Mouse (Mus musculus): ENCODE results near the gene Kcnk2. TPM values are rescaled to one million over a fixed set of nuclear protein-coding genes. Genes with fewer than 3 reads are reported as not detected.
A peak's percentile ranks its signal among the peaks of the same experiment; 100 is the strongest.

Kcnk2 gene
- not detected for polyA plus RNA-seq (2021)

DNA sequence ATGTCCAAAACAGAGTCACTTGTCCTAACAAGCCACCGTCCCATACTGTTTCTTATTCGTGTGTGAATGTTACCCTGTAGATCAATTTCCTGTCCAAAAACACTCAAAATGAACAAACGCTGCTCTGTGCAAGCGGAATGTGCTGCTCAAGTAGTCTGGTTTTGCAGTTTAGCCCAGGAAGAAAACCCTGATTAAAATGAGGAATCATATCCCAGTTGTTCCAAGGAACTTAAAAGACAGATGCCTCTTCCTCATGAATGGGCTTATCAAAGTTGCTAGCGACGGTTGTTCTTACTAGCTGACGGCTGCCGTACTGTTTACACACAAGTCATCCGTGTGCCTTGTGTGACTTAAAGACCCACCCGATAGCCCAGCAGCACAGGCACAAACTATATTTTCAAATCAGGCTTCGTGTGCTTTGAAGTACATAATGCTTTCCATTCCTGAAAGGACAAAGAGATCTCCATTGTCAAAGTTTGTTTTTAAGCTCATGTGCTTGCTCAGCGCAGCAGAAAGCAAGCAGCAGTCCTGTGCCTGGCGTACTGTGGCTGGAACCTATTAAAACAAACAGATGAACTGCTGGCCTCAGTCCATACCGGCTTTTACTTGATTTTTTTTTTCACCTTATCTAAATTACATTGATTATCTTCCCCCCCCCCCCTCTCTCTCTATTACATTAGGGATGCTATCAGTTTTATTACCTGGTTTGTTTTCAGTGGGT, at the start of gene Kcnk2:
Gene Kcnk2, minus strand, starts transcription at position 51 of the 721 bp plus-strand sequence.
- ATAC-seq: no peak
- ChIA-PET POLR2A (no interaction called here), CTCF (no interaction called here)
- peaks cover 39% of the 10 kb centered on the region for H3K27me3 ChIP-seq
- in situ Hi-C loops (cut with MboI; ENCODE audit: low pct_unique_long_range_greater_than_20kb): no loop called here
- no peak for TF ChIP-seq CTCF (IDR thresholded peaks at IDR 0.05)
- DNase-seq (ENCODE audit: low read depth, low spot score): no peak

DNA sequence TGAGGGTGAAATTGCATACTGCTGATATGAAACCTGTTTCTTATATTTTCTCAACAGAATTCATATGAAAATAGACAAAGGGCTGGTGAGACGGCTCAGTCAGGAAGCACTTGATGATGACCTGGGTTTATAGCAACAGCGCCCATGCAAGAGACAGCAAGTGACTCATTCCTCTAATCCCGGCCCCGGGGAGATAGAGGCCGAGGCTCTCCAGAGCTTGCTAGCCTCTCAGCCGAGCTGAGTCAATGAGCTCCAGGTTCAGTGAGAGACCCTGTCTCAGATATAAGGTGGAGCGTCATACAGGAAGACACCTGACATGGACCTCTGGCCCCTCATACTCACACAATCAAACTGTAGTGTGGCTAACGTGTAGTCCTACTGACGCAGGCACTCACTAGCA, 38.7 kb upstream of the Kcnk2 start:
- peaks cover 5% of the 10 kb centered on the region for H3K27me3 ChIP-seq
- CTCF ChIA-PET: interaction anchor here (0.8 to 2.3 kb wide), 2 partner anchors 10 to 16 kb away, joined by 3 to 6 read pairs; no protein-coding TSS in a partner anchor
- ATAC-seq (peak; percentile 80), DNase-seq (ENCODE audit: low read depth, low spot score) (peak; percentile 22)
- no peak for TF ChIP-seq CTCF (IDR thresholded peaks at IDR 0.05)
- in situ Hi-C loops (cut with MboI; ENCODE audit: low pct_unique_long_range_greater_than_20kb): no loop called here
- POLR2A ChIA-PET: no interaction called here

DNA sequence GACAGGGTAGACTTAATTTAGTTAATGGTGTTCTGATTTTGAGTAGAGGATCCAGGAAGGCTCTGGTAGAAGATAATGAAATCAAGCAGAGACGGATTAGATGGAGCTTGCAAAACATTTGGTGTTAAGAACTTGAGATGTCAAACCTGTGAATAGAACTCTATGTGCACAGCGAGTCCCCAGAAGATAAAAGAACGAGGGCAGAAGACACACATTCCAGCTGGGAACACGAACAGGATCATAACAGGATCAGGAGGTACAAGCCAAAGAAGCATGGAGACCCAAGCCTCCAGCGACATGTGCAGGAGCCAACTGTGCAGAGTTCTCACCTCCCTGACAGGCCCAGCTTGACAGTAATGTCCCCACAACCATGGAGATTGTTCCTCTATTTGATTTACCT, 35.1 kb upstream of the Kcnk2 start:
- no peak for TF ChIP-seq CTCF (IDR thresholded peaks at IDR 0.05)
- ChIA-PET CTCF (no interaction called here), POLR2A (no interaction called here)
- in situ Hi-C loops (cut with MboI; ENCODE audit: low pct_unique_long_range_greater_than_20kb): no loop called here
- peaks cover 5% of the 10 kb centered on the region for H3K27me3 ChIP-seq
- ATAC-seq: no peak
- DNase-seq (ENCODE audit: low read depth, low spot score): no peak

DNA sequence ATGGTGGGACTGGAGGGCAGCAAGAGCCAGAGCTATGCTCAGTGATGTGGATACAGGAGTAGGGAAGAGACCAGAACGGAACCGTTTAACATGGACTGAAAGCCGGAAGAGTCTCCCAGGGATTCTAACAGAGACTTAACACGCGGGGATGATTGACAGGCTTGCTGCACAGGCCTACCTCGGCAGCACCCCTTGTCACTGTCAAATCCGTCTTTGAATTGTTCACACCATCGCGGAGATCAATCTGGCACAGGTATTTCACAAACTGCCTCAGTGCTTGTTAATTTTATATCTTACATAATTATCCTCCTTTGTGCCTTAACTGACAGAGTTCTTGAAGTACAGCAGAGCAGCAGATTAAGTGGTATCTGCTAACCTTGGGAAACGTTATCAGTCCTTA, 33.4 kb upstream of the Kcnk2 start:
- TF ChIP-seq CTCF (IDR thresholded peaks at IDR 0.05): no peak
- in situ Hi-C loops (cut with MboI; ENCODE audit: low pct_unique_long_range_greater_than_20kb): no loop called here
- DNase-seq (ENCODE audit: low read depth, low spot score): no peak
- ChIA-PET POLR2A (no interaction called here), CTCF (no interaction called here)
- H3K27me3 ChIP-seq: peaks cover 14% of the 10 kb centered on the region
- ATAC-seq: no peak

DNA sequence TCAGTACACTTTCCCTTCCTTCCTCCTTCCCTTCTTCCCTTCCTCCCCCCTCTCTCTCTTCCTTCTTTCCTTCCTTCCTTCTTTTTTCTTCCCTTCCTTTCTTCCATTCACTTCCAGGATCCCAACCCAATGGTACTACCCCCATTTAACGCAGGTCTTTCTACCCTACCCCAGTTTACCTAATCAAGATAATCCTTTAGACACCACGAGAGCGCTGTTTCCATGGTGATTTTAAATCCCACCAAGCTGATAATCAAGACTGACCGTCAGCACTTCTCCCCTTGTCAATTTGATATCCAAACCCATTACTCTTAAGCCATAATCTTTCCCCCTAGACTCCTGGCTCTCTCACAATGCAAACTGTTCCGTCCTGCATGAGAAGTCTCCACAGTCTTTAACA, 29.4 kb upstream of the Kcnk2 start:
- ATAC-seq: no peak
- DNase-seq (ENCODE audit: low read depth, low spot score): no peak
- TF ChIP-seq CTCF (IDR thresholded peaks at IDR 0.05): no peak
- H3K27me3 ChIP-seq: peaks cover 19% of the 10 kb centered on the region
- ChIA-PET CTCF (interaction anchor here (1.4 kb wide), 1 partner anchor 8 kb away, joined by 6 read pairs; no protein-coding TSS in a partner anchor), POLR2A (no interaction called here)
- in situ Hi-C loops (cut with MboI; ENCODE audit: low pct_unique_long_range_greater_than_20kb): no loop called here

DNA sequence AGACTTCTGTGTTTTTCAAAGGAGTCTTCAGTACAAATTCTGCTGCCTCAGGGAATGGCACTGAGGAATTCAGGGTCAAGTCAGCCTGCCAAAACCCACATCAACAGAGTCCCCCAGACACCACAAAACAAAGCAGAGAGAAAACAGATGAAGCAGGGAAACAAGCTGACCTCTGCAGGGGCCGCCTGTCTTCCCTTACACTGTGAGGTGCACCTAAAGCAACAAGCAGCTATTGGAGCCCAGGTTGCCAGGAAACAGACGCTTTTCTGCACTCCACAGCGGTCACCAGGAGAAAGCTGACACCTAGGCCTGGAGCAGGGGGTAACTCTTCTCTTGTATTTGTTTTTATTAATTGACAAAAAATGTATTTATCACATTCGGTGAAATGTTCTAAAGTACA, 28.5 kb upstream of the Kcnk2 start:
- no peak for TF ChIP-seq CTCF (IDR thresholded peaks at IDR 0.05)
- CTCF ChIA-PET: interaction anchor here (1.4 kb wide), 1 partner anchor 9 kb away, joined by 6 read pairs; no protein-coding TSS in a partner anchor
- in situ Hi-C loops (cut with MboI; ENCODE audit: low pct_unique_long_range_greater_than_20kb): no loop called here
- POLR2A ChIA-PET: no interaction called here
- H3K27me3 ChIP-seq: peaks cover 20% of the 10 kb centered on the region
- DNase-seq (ENCODE audit: low read depth, low spot score) (no peak), ATAC-seq (no peak)

DNA sequence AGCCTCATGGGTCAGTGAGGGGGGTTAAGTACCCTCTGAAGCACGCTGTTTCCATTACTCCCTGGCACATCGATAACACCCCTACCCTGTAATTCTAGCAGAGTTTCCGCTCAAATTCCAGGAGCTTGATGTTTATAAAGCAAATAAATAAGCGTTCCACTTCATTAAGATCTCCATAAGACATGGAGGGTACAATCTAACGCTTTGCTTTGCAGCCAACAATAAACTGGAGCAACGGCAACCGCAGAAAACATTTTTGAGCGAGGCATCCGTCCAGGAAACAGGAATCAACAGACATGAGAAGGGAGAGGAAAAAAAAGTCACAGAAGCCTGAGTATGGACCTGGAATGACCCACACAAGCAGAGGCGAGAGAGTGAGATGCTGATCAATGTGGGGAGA, 27.5 kb upstream of the Kcnk2 start:
- ChIA-PET POLR2A (no interaction called here), CTCF (no interaction called here)
- H3K27me3 ChIP-seq: peaks cover 20% of the 10 kb centered on the region
- ATAC-seq (no peak), DNase-seq (ENCODE audit: low read depth, low spot score) (no peak)
- in situ Hi-C loops (cut with MboI; ENCODE audit: low pct_unique_long_range_greater_than_20kb): loop anchor here (5.0 kb wide), 1 partner anchor 43 kb away; no protein-coding TSS in a partner anchor
- TF ChIP-seq CTCF (IDR thresholded peaks at IDR 0.05): no peak

DNA sequence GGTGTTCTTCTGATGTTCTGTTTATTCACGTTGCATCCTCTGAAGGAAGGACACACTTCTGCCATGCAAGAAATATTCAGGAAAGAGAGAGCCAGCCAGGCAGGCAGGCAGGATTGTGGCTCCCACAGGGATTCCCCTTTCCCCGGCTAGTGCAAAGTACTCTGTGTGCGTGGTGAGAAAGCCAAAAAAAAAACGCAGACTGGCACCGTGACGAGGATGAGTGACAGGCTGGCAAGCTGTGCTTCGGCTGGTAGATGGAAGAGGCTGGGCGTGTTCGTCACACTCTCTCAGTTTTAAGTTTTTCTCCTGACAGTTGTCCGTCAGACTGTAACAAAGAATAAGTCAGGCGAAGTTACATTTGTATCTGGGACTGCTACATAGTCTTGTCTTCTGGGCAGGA, 24.2 kb upstream of the Kcnk2 start:
- ChIA-PET POLR2A (no interaction called here), CTCF (interaction anchor here (1.2 kb wide), 1 partner anchor 16 kb away, joined by 3 read pairs; no protein-coding TSS in a partner anchor)
- ATAC-seq (no peak), DNase-seq (ENCODE audit: low read depth, low spot score) (no peak)
- in situ Hi-C loops (cut with MboI; ENCODE audit: low pct_unique_long_range_greater_than_20kb): loop anchor here (5.0 kb wide), 1 partner anchor 46 kb away; no protein-coding TSS in a partner anchor
- H3K27me3 ChIP-seq: peaks cover 17% of the 10 kb centered on the region
- no peak for TF ChIP-seq CTCF (IDR thresholded peaks at IDR 0.05)

DNA sequence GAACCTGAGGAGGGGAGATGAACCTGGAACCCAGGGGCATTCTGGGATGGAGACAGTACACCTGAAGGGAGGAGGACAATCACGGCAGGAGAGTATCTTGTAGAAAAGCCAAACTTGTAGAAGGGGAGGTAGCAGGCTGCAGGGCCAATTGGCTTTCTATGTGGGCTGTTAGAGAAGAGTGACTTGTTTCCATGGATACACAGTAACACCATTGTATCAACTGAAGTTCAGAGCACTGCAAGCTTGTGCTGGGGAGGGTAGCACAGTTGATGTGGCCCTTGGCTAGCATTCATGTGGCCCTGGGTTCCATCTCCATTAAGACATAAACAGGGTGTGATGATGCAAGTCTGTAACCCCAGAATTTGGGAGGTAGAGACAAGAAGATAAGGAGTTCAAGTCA, 17.8 kb upstream of the Kcnk2 start:
- TF ChIP-seq CTCF (IDR thresholded peaks at IDR 0.05): no peak
- H3K27me3 ChIP-seq: peaks cover 11% of the 10 kb centered on the region
- in situ Hi-C loops (cut with MboI; ENCODE audit: low pct_unique_long_range_greater_than_20kb): no loop called here
- ATAC-seq (no peak), DNase-seq (ENCODE audit: low read depth, low spot score) (no peak)
- ChIA-PET CTCF (no interaction called here), POLR2A (no interaction called here)

DNA sequence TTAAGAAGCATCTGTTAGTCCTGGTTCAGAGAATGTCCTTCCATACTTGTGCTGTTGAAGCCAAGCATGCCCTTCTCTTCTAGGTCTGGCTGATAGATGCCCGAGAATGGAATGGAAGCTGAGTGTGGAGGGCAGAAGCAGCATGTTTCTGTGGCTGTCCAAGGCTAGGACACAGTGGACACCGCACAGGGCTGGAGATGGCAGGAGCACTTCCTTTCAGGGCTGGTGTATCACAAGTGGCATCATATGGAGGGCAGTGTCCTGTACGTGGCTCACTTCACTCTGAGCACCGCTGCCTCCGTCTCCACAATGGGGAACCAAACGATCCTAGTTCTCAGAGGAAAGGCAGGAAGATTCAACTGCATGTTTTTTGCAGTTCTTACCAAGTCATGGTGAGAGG, 7.8 kb upstream of the Kcnk2 start:
- CTCF ChIA-PET: no interaction called here
- POLR2A ChIA-PET: no interaction called here
- ATAC-seq: no peak
- DNase-seq (ENCODE audit: low read depth, low spot score): no peak
- in situ Hi-C loops (cut with MboI; ENCODE audit: low pct_unique_long_range_greater_than_20kb): no loop called here
- H3K27me3 ChIP-seq: no peaks in the 10 kb centered on the region
- no peak for TF ChIP-seq CTCF (IDR thresholded peaks at IDR 0.05)

DNA sequence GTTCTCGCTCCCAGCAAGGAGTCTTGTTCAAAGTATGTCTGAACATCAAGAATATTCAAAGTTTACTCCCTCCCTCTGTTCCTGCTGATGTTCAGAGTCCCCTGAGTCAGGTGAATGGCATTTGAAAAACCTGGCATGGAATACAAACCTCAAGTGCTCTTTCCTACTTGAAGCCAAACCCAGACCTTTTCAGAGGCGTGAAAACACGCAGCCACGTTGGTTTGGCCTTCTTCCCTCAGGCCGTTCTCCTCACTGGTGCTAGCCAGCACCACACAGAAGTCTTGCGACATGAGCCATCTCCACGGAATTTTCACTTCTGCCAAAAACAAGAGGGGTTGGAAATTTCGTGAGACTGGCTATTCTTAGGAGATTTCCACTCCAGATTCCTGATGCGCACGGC, 3.1 kb upstream of the Kcnk2 start:
- ATAC-seq (no peak), DNase-seq (ENCODE audit: low read depth, low spot score) (peak; percentile 31)
- H3K27me3 ChIP-seq: peaks cover 30% of the 10 kb centered on the region
- in situ Hi-C loops (cut with MboI; ENCODE audit: low pct_unique_long_range_greater_than_20kb): no loop called here
- ChIA-PET POLR2A (no interaction called here), CTCF (no interaction called here)
- TF ChIP-seq CTCF (IDR thresholded peaks at IDR 0.05): no peak

DNA sequence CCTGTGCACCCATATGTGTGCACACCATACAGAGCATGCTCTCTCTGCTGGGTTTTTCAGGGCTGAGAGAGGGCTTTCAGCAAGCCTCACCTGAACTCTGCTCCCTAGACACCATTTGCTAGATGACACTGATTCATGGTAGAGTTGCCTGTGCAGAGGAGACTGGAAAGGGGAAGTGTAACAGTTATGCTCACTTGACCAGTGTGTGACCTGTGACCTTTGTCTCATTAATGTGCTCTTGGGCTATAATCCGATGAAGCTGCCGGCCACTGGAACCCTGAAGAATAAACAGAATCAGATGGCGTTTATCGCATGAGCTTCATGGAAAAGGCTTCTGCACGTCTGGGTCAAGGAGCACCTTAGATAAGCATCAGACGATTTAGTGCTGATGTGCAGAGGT, 1.5 kb upstream of the Kcnk2 start:
- TF ChIP-seq CTCF (IDR thresholded peaks at IDR 0.05): no peak
- no peak for ATAC-seq
- in situ Hi-C loops (cut with MboI; ENCODE audit: low pct_unique_long_range_greater_than_20kb): no loop called here
- ChIA-PET POLR2A (no interaction called here), CTCF (interaction anchor here (0.6 kb wide), 1 partner anchor 19 kb away, joined by 3 read pairs; no protein-coding TSS in a partner anchor)
- H3K27me3 ChIP-seq: peaks cover 35% of the 10 kb centered on the region
- DNase-seq (ENCODE audit: low read depth, low spot score): no peak

All from Patski (cell line).